Mouse (Mus musculus) kidney, postnatal 4 days (tissue): ENCODE data around the gene Rps6ka2.
"Not testable (repeated sequence)": the region's sequence is repeated elsewhere in the genome, so short reads cannot be mapped to it uniquely, and the experiment has no call there.

Experiments
- DNase-seq, 2 experiments: peaks; one replicate each; pipeline ENCODE4 v3.0.0; 2021; ENCODE audit warnings: mixed read lengths in 2 of 2

Gene Rps6ka2

GRCm38 (mm10) chr17:7170304-7171295 is 685 bp downstream of the Rps6ka2 start:
- DNase-seq: peak; percentile 22 to 55

GRCm38 (mm10) chr17:7173331-7174028 is 3.6 kb downstream of the Rps6ka2 start:
- DNase-seq: no peak

DNA sequence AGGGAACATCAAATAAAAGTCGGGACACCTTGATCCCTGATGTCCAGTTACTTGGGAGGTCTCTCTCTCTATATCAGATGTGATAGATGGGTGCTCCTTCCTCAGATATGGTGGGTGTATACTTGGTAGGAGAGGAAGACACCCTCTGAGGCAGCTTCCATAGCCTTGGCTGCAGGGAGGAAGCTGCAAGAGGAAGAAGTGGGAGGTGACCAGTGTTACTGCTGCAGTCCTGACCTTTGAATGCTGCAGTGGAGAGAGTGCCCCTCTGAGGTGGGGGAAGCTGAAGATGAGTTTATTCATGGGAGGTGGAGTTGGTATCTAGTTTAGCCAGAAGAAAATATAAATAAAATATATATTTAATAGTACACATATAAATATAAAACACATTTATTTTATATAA is 5.4 kb downstream of the Rps6ka2 start:
- DNase-seq: no peak

- DNase-seq: peak; percentile 29 to 47
Observed at GRCm38 (mm10) chr17:7176394-7176793, 6.5 kb downstream of the Rps6ka2 start.

DNA sequence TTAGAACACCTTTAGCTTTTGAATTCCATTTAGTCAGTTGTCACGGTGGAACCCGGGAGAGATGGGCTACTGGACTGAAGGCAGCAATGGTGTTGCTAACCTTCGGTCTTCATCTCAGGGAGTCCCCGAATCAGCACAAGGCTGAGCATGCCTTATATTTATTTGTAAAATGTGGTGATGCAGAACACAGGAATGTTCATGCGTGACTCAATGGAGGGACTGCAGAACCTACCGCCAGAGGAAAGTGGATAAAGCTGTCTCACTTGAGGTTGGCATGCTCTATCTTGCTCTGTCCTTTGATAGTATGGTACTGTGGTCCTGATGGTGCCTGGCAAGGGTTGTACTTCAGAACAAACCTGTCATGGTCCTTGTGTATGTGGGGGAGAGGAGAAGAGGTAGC is 8.3 kb downstream of the Rps6ka2 start:
- DNase-seq: no peak

DNA sequence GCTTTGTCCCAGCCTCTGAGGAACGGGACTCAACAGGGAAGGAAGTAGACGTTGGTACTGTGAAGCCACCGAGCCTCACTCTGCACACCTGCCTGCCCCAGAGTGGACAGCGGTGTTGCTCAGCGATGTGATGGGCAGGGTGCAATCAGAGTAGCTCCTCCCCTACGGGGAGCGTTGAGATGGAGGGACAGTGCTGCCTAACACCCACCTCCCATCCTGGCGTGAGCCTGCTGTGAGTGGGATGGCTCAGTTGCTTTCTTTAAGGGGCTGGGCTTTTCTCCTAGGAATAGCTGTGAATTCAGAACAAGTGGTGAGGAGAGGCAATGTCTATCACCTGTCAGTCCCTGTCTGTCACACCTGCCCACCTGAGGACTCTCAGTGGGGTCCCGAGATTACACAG is 12.3 kb downstream of the Rps6ka2 start:
- DNase-seq: no peak

DNA sequence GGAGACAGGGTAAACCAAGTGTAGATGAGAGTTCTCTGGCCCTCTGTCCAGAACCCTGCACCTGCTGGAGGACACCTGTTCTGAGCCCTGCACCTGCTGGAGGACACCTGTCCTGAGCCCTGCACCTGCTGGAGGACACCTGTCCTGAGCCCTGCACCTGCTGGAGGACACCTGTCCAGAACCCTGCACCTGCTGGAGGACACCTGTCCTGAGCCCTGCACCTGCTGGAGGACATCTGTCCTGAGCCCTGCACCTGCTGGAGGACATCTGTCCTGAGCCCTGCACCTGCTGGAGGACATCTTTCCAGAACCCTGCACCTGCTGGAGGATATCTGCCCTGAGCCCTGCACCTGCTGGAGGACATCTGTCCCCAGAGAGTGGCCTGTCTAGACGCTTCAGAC is 17.1 kb downstream of the Rps6ka2 start:
- DNase-seq: not testable (repeated sequence)

DNA sequence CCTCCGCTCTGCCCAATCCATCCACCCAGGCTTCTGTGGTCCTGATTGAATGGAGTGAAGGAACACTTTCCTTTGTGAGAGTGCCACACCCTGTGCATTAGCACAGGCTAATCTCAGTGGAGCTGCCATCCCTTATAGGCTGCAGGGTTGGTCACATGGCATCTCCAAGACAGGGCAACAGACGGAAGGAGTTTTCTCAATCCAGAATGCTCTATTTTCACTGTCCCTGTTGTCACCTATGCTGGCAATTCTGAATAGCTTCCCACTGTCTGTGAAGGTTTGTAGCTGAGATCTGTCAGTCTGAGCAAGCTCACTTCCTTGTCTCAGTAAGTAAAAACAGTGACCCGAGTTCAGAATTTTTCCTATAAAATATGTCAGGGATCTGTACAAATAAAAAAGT is 19.5 kb downstream of the Rps6ka2 start:
- DNase-seq: no peak

- no peak for DNase-seq
Observed at GRCm38 (mm10) chr17:7189975-7190374, 20.1 kb downstream of the Rps6ka2 start.

DNA sequence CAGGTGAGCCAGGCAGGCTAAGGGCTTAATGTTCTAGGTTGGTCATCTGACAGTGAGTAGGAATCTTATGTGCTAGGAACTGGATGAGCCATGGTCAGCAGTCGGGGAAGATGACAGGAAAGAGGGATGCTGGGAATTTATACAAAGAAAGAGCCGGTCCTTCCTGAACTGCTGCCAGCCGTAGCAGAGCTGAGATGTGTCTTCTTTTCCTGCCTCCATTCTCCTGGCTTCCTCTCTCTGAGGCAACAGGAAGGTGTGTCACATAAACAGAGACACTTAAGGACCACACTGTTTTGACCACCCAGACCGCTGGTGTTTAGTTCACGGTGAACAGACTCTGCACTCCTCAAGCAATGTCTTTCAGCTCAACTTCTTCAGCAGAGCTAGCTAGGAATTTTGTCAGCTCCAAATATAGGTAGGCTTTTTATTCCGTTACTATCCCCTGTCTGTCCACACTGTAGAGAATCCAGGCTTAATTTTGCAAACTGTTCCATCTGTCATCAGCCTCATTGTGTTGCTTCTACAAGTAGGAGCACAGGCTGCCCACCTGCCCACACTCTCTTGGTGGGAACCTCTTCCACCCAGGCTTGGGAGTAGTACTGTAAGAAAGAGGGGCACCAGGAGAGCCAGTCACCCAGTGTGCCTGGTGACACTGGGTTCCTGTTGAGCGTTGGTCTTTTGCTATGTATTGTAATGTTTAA is 24.4 kb downstream of the Rps6ka2 start:
- DNase-seq: peak; percentile 26 to 36

DNA sequence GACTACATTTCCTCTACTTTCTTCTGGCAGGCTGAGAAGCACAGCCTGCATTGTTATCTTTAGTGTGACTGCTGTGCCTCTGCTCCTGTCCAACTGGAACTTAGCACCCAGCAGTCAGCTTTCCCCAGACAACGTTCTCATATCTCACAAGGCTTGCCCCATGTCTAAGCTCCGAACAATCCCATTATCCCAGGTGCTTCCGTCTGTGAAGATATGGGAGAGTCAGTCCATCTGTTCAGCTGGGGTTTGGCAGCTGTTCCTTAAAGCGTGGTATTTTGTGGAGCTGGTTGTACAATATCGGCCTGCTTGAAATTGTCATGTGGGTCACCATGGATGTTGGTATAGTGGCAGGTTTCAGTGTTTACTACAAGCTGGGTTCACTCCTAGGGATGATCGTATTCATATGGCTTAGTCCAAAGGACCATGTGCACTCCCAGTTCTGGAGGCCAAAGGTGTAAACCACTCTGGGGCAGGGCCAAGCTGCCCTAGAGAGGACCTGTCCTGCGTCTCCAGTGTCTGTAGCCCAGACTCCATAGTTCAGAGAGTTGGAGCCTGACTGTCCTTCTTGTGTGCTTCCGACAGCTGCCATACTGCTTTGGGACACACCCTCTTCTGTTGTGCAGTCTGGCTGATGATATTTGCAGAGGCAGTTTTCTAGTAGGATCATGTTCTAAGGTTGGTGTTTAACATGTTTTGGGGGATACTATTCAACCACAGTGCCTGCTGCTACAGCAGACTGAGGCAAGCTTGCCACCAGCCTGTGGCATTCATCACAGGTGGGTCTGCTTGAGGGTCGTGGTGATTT is 27.4 kb downstream of the Rps6ka2 start:
- no peak for DNase-seq

GRCm38 (mm10) chr17:7204771-7205406 is 35.0 kb downstream of the Rps6ka2 start:
- peak; percentile 31 to 38 for DNase-seq

DNA sequence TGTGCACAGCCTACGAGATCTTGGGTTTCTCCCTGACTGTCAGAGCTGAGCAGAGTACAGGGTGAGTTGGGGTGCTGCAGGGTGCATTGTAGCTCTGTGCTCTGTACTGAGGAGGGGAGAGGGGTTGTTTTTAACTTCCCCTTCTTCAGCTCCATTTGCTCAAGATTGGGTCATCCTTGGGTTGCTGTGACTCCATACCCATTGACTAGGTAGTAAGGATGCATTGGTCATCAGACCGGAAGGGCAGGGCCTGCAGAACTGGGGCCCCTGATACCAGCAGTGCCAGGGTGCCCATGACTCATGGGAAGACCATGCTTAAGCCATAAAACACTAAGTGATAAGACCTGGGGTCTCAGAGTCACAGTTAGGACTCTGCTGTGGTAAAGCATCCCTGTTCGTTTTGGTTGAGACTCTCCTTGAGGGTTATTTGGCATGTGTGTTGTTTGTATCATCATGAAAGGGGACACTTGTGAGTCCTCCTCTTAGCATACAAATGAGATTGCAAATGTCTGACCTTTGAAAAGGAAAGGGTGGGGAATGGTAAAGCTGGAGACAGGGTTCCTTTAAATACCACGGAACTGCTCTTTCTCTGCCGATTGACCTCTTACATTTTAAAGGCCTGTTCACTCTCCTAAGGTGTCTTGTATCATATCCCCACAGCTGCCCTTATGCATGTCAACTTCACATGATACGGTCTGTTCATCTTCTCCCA is 36.7 kb downstream of the Rps6ka2 start:
- no peak for DNase-seq

DNA sequence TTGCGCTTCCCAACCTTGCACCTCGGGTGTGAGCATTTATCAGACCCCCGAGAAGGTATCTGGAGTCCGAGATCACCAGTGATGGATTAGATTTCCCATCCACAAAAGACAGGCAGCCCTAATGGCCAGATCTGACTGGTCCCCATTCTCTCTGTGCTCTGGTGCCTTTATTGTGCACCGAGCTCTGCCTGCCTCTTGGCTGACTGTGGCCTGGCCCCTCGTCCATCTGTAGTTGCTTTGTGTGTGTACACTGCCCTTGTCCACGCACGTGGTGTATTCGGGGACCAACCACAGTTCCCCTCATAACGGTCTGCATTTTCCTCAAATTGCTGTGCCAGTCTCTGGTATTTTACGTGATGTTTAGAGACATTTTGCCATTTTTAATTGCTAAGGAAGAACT is 40.7 kb downstream of the Rps6ka2 start:
- DNase-seq: no peak

- DNase-seq: no peak
Observed at GRCm38 (mm10) chr17:7211893-7212292, 42.0 kb downstream of the Rps6ka2 start.

- no peak for DNase-seq
Observed at GRCm38 (mm10) chr17:7213214-7213613, 43.3 kb downstream of the Rps6ka2 start.

- no peak for DNase-seq
Observed at GRCm38 (mm10) chr17:7214061-7214460, 44.1 kb downstream of the Rps6ka2 start.

GRCm38 (mm10) chr17:7217791-7218329 is 47.9 kb downstream of the Rps6ka2 start:
- DNase-seq: no peak

- DNase-seq: no peak
Observed at GRCm38 (mm10) chr17:7218396-7218795, 48.5 kb downstream of the Rps6ka2 start.

GRCm38 (mm10) chr17:7219044-7219718 is 49.3 kb downstream of the Rps6ka2 start:
- DNase-seq: no peak
